12 mouse cellular contexts compared by ENCODE assay signal in the genomic region with DNA sequence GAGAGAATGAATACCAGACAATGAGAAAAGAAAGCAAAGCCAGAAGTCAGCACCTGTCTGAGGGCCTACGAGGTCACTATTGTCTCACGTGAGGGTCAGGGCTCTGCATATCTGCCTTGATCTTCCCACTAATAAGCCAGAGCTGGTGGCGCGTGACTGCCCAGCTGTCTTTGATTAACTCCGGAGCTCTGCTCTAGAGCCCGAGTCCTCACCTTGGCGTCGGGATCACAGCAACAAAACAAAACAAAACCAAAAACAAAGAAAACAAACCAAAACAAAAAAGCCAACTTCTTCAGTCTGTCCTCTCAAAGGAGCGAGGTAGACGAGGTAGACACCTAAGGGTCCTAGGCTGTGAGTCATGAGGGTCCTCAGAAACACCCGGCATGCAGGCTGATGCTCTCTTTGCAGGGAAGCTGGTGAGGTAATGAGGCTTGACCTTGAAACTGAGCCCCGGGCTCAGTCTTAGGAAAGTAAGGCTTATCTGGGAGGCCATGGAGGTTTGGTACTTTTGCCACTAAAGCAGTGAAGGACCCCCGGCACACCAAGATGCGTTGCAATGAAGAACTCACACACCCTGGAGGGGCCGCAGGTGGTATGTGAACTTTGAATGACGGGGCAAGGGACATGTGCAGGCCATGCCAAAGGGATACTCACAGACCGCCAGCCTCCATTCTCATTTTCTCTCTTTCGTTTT. TPM values are rescaled to one million over a fixed set of nuclear protein-coding genes. Genes with fewer than 3 reads are reported as not detected.
DNase-seq lines count a peak whose midpoint lies in the region; ATAC-seq and TF ChIP-seq lines count a peak whose summit lies in the region.
"Had no signal": no experiment of that assay in that cellular context is flagged by ENCODE, and none has a peak within 500 bp of the region (broad histone marks: within the 10 kb centered on the region; RNA-seq: fewer than 3 reads in every experiment).

No protein-coding gene starts in this region.

- intact Hi-C loops in gastrocnemius, postnatal 36 days (cut with DNase I), result loop anchor here (5.0 kb wide), 1 partner anchor 32 kb away; a partner anchor contains a TSS

- no peaks in the 10 kb centered on the region for H3K9me3 ChIP-seq in midbrain, embryonic 11.5 days (ENCODE audit: control insufficient read depth, low read length)
- no peaks in the 10 kb centered on the region for H3K9me3 ChIP-seq in midbrain, embryonic 15.5 days
- H3K9me3 ChIP-seq in kidney, embryonic 14.5 days (ENCODE audit: control insufficient read depth, low read length), result no peaks in the 10 kb centered on the region
- no peaks in the 10 kb centered on the region for H3K9me3 ChIP-seq in limb, embryonic 14.5 days (ENCODE audit: control insufficient read depth, low read length)
- no peaks in the 10 kb centered on the region for H3K9me3 ChIP-seq in forebrain, embryonic 16.5 days (ENCODE audit: control insufficient read depth, low read length)

- ATAC-seq in midbrain, embryonic 11.5 days (ENCODE audit: low FRiP score), result no peak
- ATAC-seq in midbrain, embryonic 15.5 days (replicated peaks), result no peak
- peak; percentile 66 for ATAC-seq in kidney, embryonic 14.5 days (ENCODE audit: low FRiP score, low TSS enrichment)
- no peak for ATAC-seq in limb, embryonic 14.5 days (ENCODE audit: low FRiP score, low read depth)
- ATAC-seq in forebrain, embryonic 16.5 days, result no peak
- ATAC-seq: forebrain, postnatal 0 days had no signal

- no peak overlapping the region for H3K4me3 ChIP-seq in midbrain, embryonic 11.5 days (ENCODE audit: low read depth, low read length)
- H3K4me3 ChIP-seq in midbrain, embryonic 15.5 days, result no peak overlapping the region
- H3K4me3 ChIP-seq in kidney, embryonic 14.5 days (ENCODE audit: low read length), result no peak overlapping the region
- no peak overlapping the region for H3K4me3 ChIP-seq in limb, embryonic 14.5 days (replicated peaks; ENCODE audit: low read length)
- H3K4me3 ChIP-seq in forebrain, embryonic 16.5 days (replicated peaks; ENCODE audit: low read length), result no peak overlapping the region
- H3K4me3 ChIP-seq: myocyte had no signal

- no peak overlapping the region for H3K4me2 ChIP-seq in midbrain, embryonic 11.5 days
- no peak overlapping the region for H3K4me2 ChIP-seq in midbrain, embryonic 15.5 days
- H3K4me2 ChIP-seq in kidney, embryonic 14.5 days (replicated peaks; ENCODE audit: low read depth, low read length), result peak overlapping the region; percentile 11
- H3K4me2 ChIP-seq in limb, embryonic 14.5 days (replicated peaks; ENCODE audit: low read depth, low read length, severe bottlenecking), result no peak overlapping the region
- H3K4me2 ChIP-seq in forebrain, embryonic 16.5 days (ENCODE audit: low read length), result no peak overlapping the region
- H3K4me2 ChIP-seq: hindbrain, embryonic 14.5 days had no signal

- H3K4me1 ChIP-seq in midbrain, embryonic 11.5 days (ENCODE audit: control insufficient read depth, insufficient read depth, low read length), result no peaks in the 10 kb centered on the region
- no peaks in the 10 kb centered on the region for H3K4me1 ChIP-seq in midbrain, embryonic 15.5 days
- H3K4me1 ChIP-seq in kidney, embryonic 14.5 days (ENCODE audit: control insufficient read depth, insufficient read depth, low read length), result peaks cover 20% of the 10 kb centered on the region
- H3K4me1 ChIP-seq in limb, embryonic 14.5 days (ENCODE audit: control insufficient read depth, insufficient read depth, low read length), result 0 out of 2 replicates have a peak, but pooled peaks cover 5% of the 10 kb centered on the region
- H3K4me1 ChIP-seq in forebrain, embryonic 16.5 days (replicated peaks; ENCODE audit: control insufficient read depth, insufficient read depth, low read length), result peaks cover 2% of the 10 kb centered on the region; the same call in 1 of the 2 replicates

- H3K36me3 ChIP-seq in midbrain, embryonic 11.5 days (ENCODE audit: control insufficient read depth, insufficient read depth, low read length), result no peaks in the 10 kb centered on the region
- no peaks in the 10 kb centered on the region for H3K36me3 ChIP-seq in midbrain, embryonic 15.5 days (replicated peaks)
- no peaks in the 10 kb centered on the region for H3K36me3 ChIP-seq in kidney, embryonic 14.5 days (ENCODE audit: control insufficient read depth, insufficient read depth, low read length)
- no peaks in the 10 kb centered on the region for H3K36me3 ChIP-seq in limb, embryonic 14.5 days (ENCODE audit: control insufficient read depth, insufficient read depth, low read length)
- no peaks in the 10 kb centered on the region for H3K36me3 ChIP-seq in forebrain, embryonic 16.5 days (ENCODE audit: control insufficient read depth, insufficient read depth)

- no peaks in the 10 kb centered on the region for H3K27me3 ChIP-seq in midbrain, embryonic 11.5 days (ENCODE audit: control insufficient read depth, insufficient read depth, low read length)
- H3K27me3 ChIP-seq in midbrain, embryonic 15.5 days (replicated peaks), result no peaks in the 10 kb centered on the region
- no peaks in the 10 kb centered on the region for H3K27me3 ChIP-seq in kidney, embryonic 14.5 days (ENCODE audit: control insufficient read depth, insufficient read depth, low read length)
- no peaks in the 10 kb centered on the region for H3K27me3 ChIP-seq in limb, embryonic 14.5 days (ENCODE audit: control insufficient read depth, insufficient read depth, low read length)
- no peaks in the 10 kb centered on the region for H3K27me3 ChIP-seq in forebrain, embryonic 16.5 days (replicated peaks; ENCODE audit: control insufficient read depth, insufficient read depth, low read length)

- no peak overlapping the region for H3K27ac ChIP-seq in midbrain, embryonic 11.5 days (ENCODE audit: low read depth, low read length)
- no peak overlapping the region for H3K27ac ChIP-seq in midbrain, embryonic 15.5 days
- H3K27ac ChIP-seq in kidney, embryonic 14.5 days (ENCODE audit: low read depth, low read length), result peak overlapping the region; percentile 57
- no peak overlapping the region for H3K27ac ChIP-seq in limb, embryonic 14.5 days (replicated peaks; ENCODE audit: low read depth, low read length)
- no peak overlapping the region for H3K27ac ChIP-seq in forebrain, embryonic 16.5 days (ENCODE audit: low read length)
- H3K27ac ChIP-seq: hindbrain, embryonic 14.5 days had no signal

- DNase-seq in midbrain, embryonic 11.5 days (ENCODE audit: low spot score, missing footprints), result peak; percentile 82
- peak; percentile 75 for DNase-seq in embryo, embryonic 11 days
- peak; percentile 18 for DNase-seq in limb, embryonic 14.5 days (ENCODE audit: low spot score)
- DNase-seq in gastrocnemius, postnatal 36 days, result no peak
- DNase-seq in urinary bladder, postnatal 25 days (ENCODE audit: low spot score), result no peak
- DNase-seq: forebrain, postnatal 0 days; right cerebral cortex, adult 18-20 months had no signal

- no peak overlapping the region for H3K9ac ChIP-seq in midbrain, embryonic 11.5 days (ENCODE audit: low read length)
- no peak overlapping the region for H3K9ac ChIP-seq in midbrain, embryonic 15.5 days
- no peak overlapping the region for H3K9ac ChIP-seq in kidney, embryonic 14.5 days (ENCODE audit: low read depth, low read length)
- no peak overlapping the region for H3K9ac ChIP-seq in limb, embryonic 14.5 days (ENCODE audit: low read depth, low read length, severe bottlenecking)
- H3K9ac ChIP-seq in forebrain, embryonic 16.5 days (replicated peaks; ENCODE audit: low read depth, low read length), result no peak overlapping the region
- H3K9ac ChIP-seq: forebrain, postnatal 0 days; hindbrain, embryonic 14.5 days had no signal

- no peak for TF ChIP-seq POLR2A in limb, embryonic 14.5 days (IDR thresholded peaks at IDR 0.05; ENCODE audit: borderline replicate concordance, extremely low read depth, insufficient read depth, insufficient read length)

- WGBS in midbrain, embryonic 11.5 days, result 67% methylated on average over 18 of the region's 18 CpGs
- WGBS in midbrain, embryonic 15.5 days, result 65% methylated on average over 18 of the region's 18 CpGs
- WGBS in kidney, embryonic 14.5 days, result 35% methylated on average over 18 of the region's 18 CpGs
- WGBS in limb, embryonic 14.5 days, result 46% methylated on average over 18 of the region's 18 CpGs
- 82% methylated on average over 18 of the region's 18 CpGs for WGBS in forebrain, embryonic 16.5 days

RNA-seq across cellular contexts. Expression of a gene that starts 18.9 kb away (rescaled TPM):
- 0.78 and 1.6 TPM in 2 replicates for polyA plus RNA-seq in midbrain, embryonic 11.5 days (2014; fragmentation: Nextera tagmentation; extraction: Ambion mirVana)
- 1.2 and 1.8 TPM in 2 replicates for polyA plus RNA-seq in midbrain, embryonic 15.5 days (2015; fragmentation: Nextera tagmentation; extraction: Ambion mirVana)
- 4.6 and 4.9 TPM in 2 replicates for polyA plus RNA-seq in kidney, embryonic 14.5 days (2014; fragmentation: Nextera tagmentation; extraction: Ambion mirVana)
- 3.8 and 6.9 TPM in 2 replicates for polyA plus RNA-seq in limb, embryonic 14.5 days (2012; rRNA removed)
- 5.9 and 6.6 TPM in 2 replicates for polyA plus RNA-seq in limb, embryonic 14.5 days (2014; fragmentation: Nextera tagmentation; extraction: Ambion mirVana)
- 1 to 10 TPM; 1.3 to 1.5 TPM for total RNA-seq in gastrocnemius, postnatal 36 days (2021)
- 0.81 and 1.2 TPM in 2 replicates for polyA plus RNA-seq in forebrain, embryonic 16.5 days (2015; fragmentation: Nextera tagmentation; extraction: Ambion mirVana)

RNA-seq across cellular contexts. Expression of a gene that starts 19.1 kb away (rescaled TPM):
- polyA plus RNA-seq in midbrain, embryonic 11.5 days (2014; fragmentation: Nextera tagmentation; extraction: Ambion mirVana), result 2.0 and 2.8 TPM in 2 replicates
- polyA plus RNA-seq in midbrain, embryonic 15.5 days (2015; fragmentation: Nextera tagmentation; extraction: Ambion mirVana), result 2.0 and 2.4 TPM in 2 replicates
- 6.9 and 8.6 TPM in 2 replicates for polyA plus RNA-seq in kidney, embryonic 14.5 days (2014; fragmentation: Nextera tagmentation; extraction: Ambion mirVana)
- 22.9 and 31.6 TPM in 2 replicates for polyA plus RNA-seq in limb, embryonic 14.5 days (2012; rRNA removed)
- 13.7 and 15.2 TPM in 2 replicates for polyA plus RNA-seq in limb, embryonic 14.5 days (2014; fragmentation: Nextera tagmentation; extraction: Ambion mirVana)
- total RNA-seq in gastrocnemius, postnatal 36 days (2021), result 10 to 100 TPM in 1 of 2 experiments, 1 to 10 TPM in 1; 8.6 to 10.4 TPM
- polyA plus RNA-seq in forebrain, embryonic 16.5 days (2015; fragmentation: Nextera tagmentation; extraction: Ambion mirVana), result 1.1 and 1.2 TPM in 2 replicates

RNA-seq across cellular contexts. Expression of a gene that starts 29.2 kb away (rescaled TPM):
- not detected in 2 replicates for polyA plus RNA-seq in midbrain, embryonic 11.5 days (2014; fragmentation: Nextera tagmentation; extraction: Ambion mirVana)
- 0.37 and 0.68 TPM in 2 replicates for polyA plus RNA-seq in midbrain, embryonic 15.5 days (2015; fragmentation: Nextera tagmentation; extraction: Ambion mirVana)
- 0.34 and 0.60 TPM in 2 replicates for polyA plus RNA-seq in kidney, embryonic 14.5 days (2014; fragmentation: Nextera tagmentation; extraction: Ambion mirVana)
- polyA plus RNA-seq in limb, embryonic 14.5 days (2012; rRNA removed), result 4.4 and 5.2 TPM in 2 replicates
- polyA plus RNA-seq in limb, embryonic 14.5 days (2014; fragmentation: Nextera tagmentation; extraction: Ambion mirVana), result 0.77 and 0.98 TPM in 2 replicates
- under 1 TPM; 0.39 to 0.92 TPM for total RNA-seq in gastrocnemius, postnatal 36 days (2021)
- polyA plus RNA-seq in forebrain, embryonic 16.5 days (2015; fragmentation: Nextera tagmentation; extraction: Ambion mirVana), result 0.34 and 0.46 TPM in 2 replicates
- total RNA-seq: forebrain, postnatal 0 days had no signal

RNA-seq across cellular contexts. Expression of a gene that starts 32.9 kb away (rescaled TPM):
- 80.6 and 90.8 TPM in 2 replicates for polyA plus RNA-seq in midbrain, embryonic 11.5 days (2014; fragmentation: Nextera tagmentation; extraction: Ambion mirVana)
- polyA plus RNA-seq in midbrain, embryonic 15.5 days (2015; fragmentation: Nextera tagmentation; extraction: Ambion mirVana), result 116 and 122 TPM in 2 replicates
- polyA plus RNA-seq in kidney, embryonic 14.5 days (2014; fragmentation: Nextera tagmentation; extraction: Ambion mirVana), result 95.2 and 102 TPM in 2 replicates
- 172 and 297 TPM in 2 replicates for polyA plus RNA-seq in limb, embryonic 14.5 days (2012; rRNA removed)
- polyA plus RNA-seq in limb, embryonic 14.5 days (2014; fragmentation: Nextera tagmentation; extraction: Ambion mirVana), result 95.4 and 99.0 TPM in 2 replicates
- 10 to 100 TPM; 22.7 TPM for total RNA-seq in gastrocnemius, postnatal 36 days (2021)
- polyA plus RNA-seq in forebrain, embryonic 16.5 days (2015; fragmentation: Nextera tagmentation; extraction: Ambion mirVana), result 97.0 and 115 TPM in 2 replicates

RNA-seq across cellular contexts. Expression of a gene that starts 42.6 kb away (rescaled TPM):
- polyA plus RNA-seq in midbrain, embryonic 11.5 days (2014; fragmentation: Nextera tagmentation; extraction: Ambion mirVana), result 877 and 900 TPM in 2 replicates
- polyA plus RNA-seq in midbrain, embryonic 15.5 days (2015; fragmentation: Nextera tagmentation; extraction: Ambion mirVana), result 460 and 473 TPM in 2 replicates
- polyA plus RNA-seq in kidney, embryonic 14.5 days (2014; fragmentation: Nextera tagmentation; extraction: Ambion mirVana), result 729 and 1,177 TPM in 2 replicates
- polyA plus RNA-seq in limb, embryonic 14.5 days (2012; rRNA removed), result 887 and 919 TPM in 2 replicates
- 547 and 561 TPM in 2 replicates for polyA plus RNA-seq in limb, embryonic 14.5 days (2014; fragmentation: Nextera tagmentation; extraction: Ambion mirVana)
- 100 to 1,000 TPM in 1 of 2 experiments, 10 to 100 TPM in 1; 74.1 to 103 TPM for total RNA-seq in gastrocnemius, postnatal 36 days (2021)
- polyA plus RNA-seq in forebrain, embryonic 16.5 days (2015; fragmentation: Nextera tagmentation; extraction: Ambion mirVana), result 563 and 599 TPM in 2 replicates

Comparison
In these comparisons a context has a peak if more than half of its experiments do, and no peak if none do; other contexts are left out.
1. DNase-seq: peak in midbrain, embryonic 11.5 days (single experiment), embryo, embryonic 11 days (single experiment) and limb, embryonic 14.5 days (single experiment); none in gastrocnemius, postnatal 36 days (0 of 2) and urinary bladder, postnatal 25 days (single experiment).